Mouse (Mus musculus): ENCODE results near the gene Ccdc189. TPM values are rescaled to one million over a fixed set of nuclear protein-coding genes. Genes with fewer than 3 reads are reported as not detected.

Gene Ccdc189
- polyA plus RNA-seq, 1 experiment, result 3.3 TPM

GRCm38 (mm10) chr7:127601735-127602134 is 13.3 kb upstream of the Ccdc189 start:
- Histone ChIP-seq H3K36me3 (ENCODE audit: control insufficient read depth, insufficient read depth, low read length, poor library complexity, severe bottlenecking) (peaks cover 5% of the 10 kb centered on the region), H3K4me1 (ENCODE audit: control insufficient read depth, insufficient read depth, low read length) (no peaks in the 10 kb centered on the region), H3K27ac (ENCODE audit: insufficient read depth, low read length) (no peak overlapping the region), H3K9me3 (replicated peaks; ENCODE audit: control insufficient read depth, insufficient read depth, low read length, poor library complexity, severe bottlenecking) (no peaks in the 10 kb centered on the region), H3K9ac (ENCODE audit: low read depth, poor library complexity, severe bottlenecking) (no peak overlapping the region), H3K27me3 (ENCODE audit: control insufficient read depth, insufficient read depth, low read length, poor library complexity, severe bottlenecking) (no peaks in the 10 kb centered on the region), H3K4me3 (ENCODE audit: low read depth, low read length) (no peak overlapping the region)
- TF ChIP-seq POLR2A (IDR thresholded peaks at IDR 0.05; ENCODE audit: insufficient read depth, low read length), result no peak
- TF ChIP-seq CTCF (IDR thresholded peaks at IDR 0.05; ENCODE audit: low read depth, low read length), result no peak

DNA sequence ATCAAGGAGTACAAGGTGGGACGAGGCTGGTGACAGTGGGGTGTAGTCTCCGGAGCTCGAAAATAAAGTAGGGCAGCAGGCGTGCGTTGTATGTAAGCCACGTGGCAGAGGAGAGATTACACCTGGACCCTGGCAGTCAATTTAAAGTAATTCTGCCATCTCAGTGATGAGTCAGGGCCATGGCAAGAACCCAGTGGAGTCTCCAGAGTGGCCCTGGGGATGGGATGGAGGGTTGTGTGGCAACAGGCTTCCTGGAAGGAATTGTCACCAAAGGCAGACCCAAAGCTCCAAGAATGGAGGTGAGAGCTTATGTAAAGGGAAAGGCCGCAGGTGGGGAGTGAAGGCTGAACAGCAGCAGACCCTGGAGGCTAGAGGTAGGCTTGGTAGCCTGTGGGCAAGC is 12.2 kb upstream of the Ccdc189 start:
- no peak overlapping the region for H3K9ac ChIP-seq (ENCODE audit: low read depth, poor library complexity, severe bottlenecking)
- TF ChIP-seq EP300 (IDR thresholded peaks at IDR 0.05; ENCODE audit: insufficient read depth, low read depth, low read length) (no peak), CTCF (IDR thresholded peaks at IDR 0.05; ENCODE audit: low read depth, low read length) (no peak), POLR2A (IDR thresholded peaks at IDR 0.05; ENCODE audit: insufficient read depth, low read length) (no peak)
- no peak overlapping the region for H3K4me3 ChIP-seq (ENCODE audit: low read depth, low read length)
- H3K36me3 ChIP-seq (ENCODE audit: control insufficient read depth, insufficient read depth, low read length, poor library complexity, severe bottlenecking), result peaks cover 13% of the 10 kb centered on the region
- no peaks in the 10 kb centered on the region for H3K27me3 ChIP-seq (ENCODE audit: control insufficient read depth, insufficient read depth, low read length, poor library complexity, severe bottlenecking)
- H3K9me3 ChIP-seq (replicated peaks; ENCODE audit: control insufficient read depth, insufficient read depth, low read length, poor library complexity, severe bottlenecking), result no peaks in the 10 kb centered on the region
- no peaks in the 10 kb centered on the region for H3K4me1 ChIP-seq (ENCODE audit: control insufficient read depth, insufficient read depth, low read length)
- H3K27ac ChIP-seq (ENCODE audit: insufficient read depth, low read length), result no peak overlapping the region

DNA sequence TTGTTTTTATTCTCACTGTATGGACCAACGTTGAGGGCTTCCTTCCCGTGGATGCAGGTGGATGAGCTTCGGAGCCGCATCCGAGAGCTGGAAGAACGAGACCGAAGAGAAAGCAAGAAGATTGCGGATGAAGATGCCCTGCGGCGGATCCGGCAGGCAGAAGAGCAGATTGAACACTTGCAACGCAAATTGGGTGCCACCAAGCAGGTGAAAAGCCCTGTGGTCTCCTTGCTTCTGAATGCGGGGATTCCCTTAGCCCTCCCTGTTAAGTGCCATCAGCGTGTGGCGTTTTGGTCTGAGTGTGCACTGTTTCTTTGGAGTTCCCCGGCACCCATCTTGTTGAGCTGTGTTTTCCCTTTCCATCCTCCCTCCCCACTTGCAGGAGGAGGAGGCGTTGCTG is 8.4 kb upstream of the Ccdc189 start:
- Histone ChIP-seq H3K9me3 (replicated peaks; ENCODE audit: control insufficient read depth, insufficient read depth, low read length, poor library complexity, severe bottlenecking) (no peaks in the 10 kb centered on the region), H3K27me3 (ENCODE audit: control insufficient read depth, insufficient read depth, low read length, poor library complexity, severe bottlenecking) (no peaks in the 10 kb centered on the region), H3K36me3 (ENCODE audit: control insufficient read depth, insufficient read depth, low read length, poor library complexity, severe bottlenecking) (peaks cover 42% of the 10 kb centered on the region), H3K27ac (ENCODE audit: insufficient read depth, low read length) (no peak overlapping the region), H3K4me1 (ENCODE audit: control insufficient read depth, insufficient read depth, low read length) (no peaks in the 10 kb centered on the region), H3K9ac (ENCODE audit: low read depth, poor library complexity, severe bottlenecking) (no peak overlapping the region), H3K4me3 (ENCODE audit: low read depth, low read length) (no peak overlapping the region)
- no peak for TF ChIP-seq EP300 (IDR thresholded peaks at IDR 0.05; ENCODE audit: insufficient read depth, low read depth, low read length)
- no peak for TF ChIP-seq POLR2A (IDR thresholded peaks at IDR 0.05; ENCODE audit: insufficient read depth, low read length)
- TF ChIP-seq CTCF (IDR thresholded peaks at IDR 0.05; ENCODE audit: low read depth, low read length), result no peak

DNA sequence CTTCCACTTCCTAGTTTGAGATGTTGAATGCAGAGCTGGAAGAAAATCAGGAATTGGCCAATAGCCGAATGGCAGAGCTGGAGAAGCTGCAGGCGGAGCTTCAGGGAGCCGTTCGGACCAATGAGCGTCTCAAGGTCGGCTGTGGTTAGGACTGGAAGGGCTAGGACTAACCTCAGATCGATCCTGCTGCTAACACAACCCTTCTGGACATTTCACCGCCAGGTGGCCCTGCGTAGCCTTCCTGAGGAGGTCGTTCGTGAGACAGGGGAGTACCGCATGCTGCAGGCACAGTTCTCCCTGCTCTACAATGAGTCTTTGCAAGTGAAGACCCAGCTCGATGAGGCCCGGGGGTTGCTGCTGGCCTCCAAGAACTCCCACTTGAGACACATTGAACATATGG is 4.2 kb upstream of the Ccdc189 start:
- TF ChIP-seq CTCF (IDR thresholded peaks at IDR 0.05; ENCODE audit: low read depth, low read length), result peak; percentile 62
- TF ChIP-seq EP300 (IDR thresholded peaks at IDR 0.05; ENCODE audit: insufficient read depth, low read depth, low read length), result no peak
- TF ChIP-seq POLR2A (IDR thresholded peaks at IDR 0.05; ENCODE audit: insufficient read depth, low read length), result no peak
- H3K4me3 ChIP-seq (ENCODE audit: low read depth, low read length), result no peak overlapping the region
- H3K27me3 ChIP-seq (ENCODE audit: control insufficient read depth, insufficient read depth, low read length, poor library complexity, severe bottlenecking), result no peaks in the 10 kb centered on the region
- H3K4me1 ChIP-seq (ENCODE audit: control insufficient read depth, insufficient read depth, low read length), result no peaks in the 10 kb centered on the region
- no peak overlapping the region for H3K27ac ChIP-seq (ENCODE audit: insufficient read depth, low read length)
- peaks cover 48% of the 10 kb centered on the region for H3K36me3 ChIP-seq (ENCODE audit: control insufficient read depth, insufficient read depth, low read length, poor library complexity, severe bottlenecking)
- no peaks in the 10 kb centered on the region for H3K9me3 ChIP-seq (replicated peaks; ENCODE audit: control insufficient read depth, insufficient read depth, low read length, poor library complexity, severe bottlenecking)
- no peak overlapping the region for H3K9ac ChIP-seq (ENCODE audit: low read depth, poor library complexity, severe bottlenecking)

- Histone ChIP-seq H3K36me3 (ENCODE audit: control insufficient read depth, insufficient read depth, low read length, poor library complexity, severe bottlenecking) (peaks cover 45% of the 10 kb centered on the region), H3K4me3 (ENCODE audit: low read depth, low read length) (no peak overlapping the region), H3K9me3 (replicated peaks; ENCODE audit: control insufficient read depth, insufficient read depth, low read length, poor library complexity, severe bottlenecking) (no peaks in the 10 kb centered on the region), H3K27ac (ENCODE audit: insufficient read depth, low read length) (no peak overlapping the region), H3K27me3 (ENCODE audit: control insufficient read depth, insufficient read depth, low read length, poor library complexity, severe bottlenecking) (no peaks in the 10 kb centered on the region), H3K4me1 (ENCODE audit: control insufficient read depth, insufficient read depth, low read length) (no peaks in the 10 kb centered on the region), H3K9ac (ENCODE audit: low read depth, poor library complexity, severe bottlenecking) (no peak overlapping the region)
- TF ChIP-seq POLR2A (IDR thresholded peaks at IDR 0.05; ENCODE audit: insufficient read depth, low read length), result no peak
- TF ChIP-seq EP300 (IDR thresholded peaks at IDR 0.05; ENCODE audit: insufficient read depth, low read depth, low read length), result no peak
These were observed 2.7 kb upstream of the Ccdc189 start for GRCm38 (mm10) chr7:127591108-127591507.

- Histone ChIP-seq H3K4me1 (ENCODE audit: control insufficient read depth, insufficient read depth, low read length) (no peaks in the 10 kb centered on the region), H3K9ac (ENCODE audit: low read depth, poor library complexity, severe bottlenecking) (peak overlapping the region; percentile 90; the same call in 1 of the 2 replicates), H3K36me3 (ENCODE audit: control insufficient read depth, insufficient read depth, low read length, poor library complexity, severe bottlenecking) (peaks cover 31% of the 10 kb centered on the region), H3K27ac (ENCODE audit: insufficient read depth, low read length) (no peak overlapping the region), H3K4me3 (ENCODE audit: low read depth, low read length) (peak overlapping the region; percentile 95), H3K27me3 (ENCODE audit: control insufficient read depth, insufficient read depth, low read length, poor library complexity, severe bottlenecking) (no peaks in the 10 kb centered on the region), H3K9me3 (replicated peaks; ENCODE audit: control insufficient read depth, insufficient read depth, low read length, poor library complexity, severe bottlenecking) (no peaks in the 10 kb centered on the region)
- TF ChIP-seq EP300 (IDR thresholded peaks at IDR 0.05; ENCODE audit: insufficient read depth, low read depth, low read length), result no peak
- TF ChIP-seq POLR2A (IDR thresholded peaks at IDR 0.05; ENCODE audit: insufficient read depth, low read length), result no peak
- no peak for TF ChIP-seq CTCF (IDR thresholded peaks at IDR 0.05; ENCODE audit: low read depth, low read length)
These were observed 1.2 kb upstream of the Ccdc189 start for GRCm38 (mm10) chr7:127589637-127590036.

All from ES-Bruce4 (cell line).